Comparison of ENCODE assay signal across 31 mouse cellular contexts in genomic region chr6:128015304-128015703, GRCm38 (mm10).
DNase-seq lines count a peak whose midpoint lies in the region; ATAC-seq and TF ChIP-seq lines count a peak whose summit lies in the region.
"Had no signal": no experiment of that assay in that cellular context is flagged by ENCODE, and none has a peak within 500 bp of the region (broad histone marks: within the 10 kb centered on the region; RNA-seq: fewer than 3 reads in every experiment).

No protein-coding gene starts in this region.

- H3K4me2 ChIP-seq in heart, embryonic 13.5 days, result no peak overlapping the region
- H3K4me2 ChIP-seq in hindbrain, embryonic 15.5 days, result no peak overlapping the region
- H3K4me2 ChIP-seq in hindbrain, embryonic 12.5 days (replicated peaks), result no peak overlapping the region
- H3K4me2 ChIP-seq: embryonic facial prominence, embryonic 12.5 days had no signal

- no peak overlapping the region for H3K4me3 ChIP-seq in heart, embryonic 13.5 days
- H3K4me3 ChIP-seq in hindbrain, embryonic 15.5 days, result no peak overlapping the region
- H3K4me3 ChIP-seq in hindbrain, embryonic 12.5 days, result no peak overlapping the region
- H3K4me3 ChIP-seq: embryonic facial prominence, embryonic 12.5 days; midbrain, embryonic 10.5 days; myocyte had no signal

- H3K4me1 ChIP-seq in heart, embryonic 13.5 days, result peaks cover 77% of the 10 kb centered on the region
- H3K4me1 ChIP-seq in hindbrain, embryonic 15.5 days (replicated peaks), result peaks cover 54% of the 10 kb centered on the region
- H3K4me1 ChIP-seq in hindbrain, embryonic 12.5 days, result peaks cover 53% of the 10 kb centered on the region

- no peaks in the 10 kb centered on the region for H3K27me3 ChIP-seq in heart, embryonic 13.5 days (replicated peaks)
- H3K27me3 ChIP-seq in hindbrain, embryonic 15.5 days, result no peaks in the 10 kb centered on the region
- H3K27me3 ChIP-seq in hindbrain, embryonic 12.5 days, result no peaks in the 10 kb centered on the region; the same call in 1 of the 2 replicates
- H3K27me3 ChIP-seq in Patski, result no peaks in the 10 kb centered on the region

- WGBS in heart, embryonic 13.5 days, result 65% methylated on average over 7 of the region's 7 CpGs
- WGBS in hindbrain, embryonic 15.5 days, result 63% methylated on average over 7 of the region's 7 CpGs
- 71% methylated on average over 7 of the region's 7 CpGs for WGBS in hindbrain, embryonic 12.5 days

- in situ Hi-C loops in Patski (cut with MboI; ENCODE audit: low pct_unique_long_range_greater_than_20kb), result no loop called here

- H3K36me3 ChIP-seq in heart, embryonic 13.5 days, result peaks cover 7% of the 10 kb centered on the region
- no peaks in the 10 kb centered on the region for H3K36me3 ChIP-seq in hindbrain, embryonic 15.5 days
- no peaks in the 10 kb centered on the region for H3K36me3 ChIP-seq in hindbrain, embryonic 12.5 days
- H3K36me3 ChIP-seq: embryonic facial prominence, embryonic 12.5 days; G1E; midbrain, embryonic 10.5 days had no signal

- CTCF ChIA-PET in Patski (lab: Charles Lee), result interaction anchor here (1.5 kb wide), 1 partner anchor 10 kb away, joined by 3 read pairs; no protein-coding TSS in a partner anchor

- H3K9me3 ChIP-seq in heart, embryonic 13.5 days, result no peaks in the 10 kb centered on the region
- H3K9me3 ChIP-seq in hindbrain, embryonic 15.5 days, result no peaks in the 10 kb centered on the region
- H3K9me3 ChIP-seq in hindbrain, embryonic 12.5 days (replicated peaks), result no peaks in the 10 kb centered on the region
- H3K9me3 ChIP-seq: embryonic facial prominence, embryonic 12.5 days; midbrain, embryonic 10.5 days had no signal

- POLR2A ChIA-PET in Patski (lab: Charles Lee), result no interaction called here

- peak; percentile 40 to 56 for DNase-seq in cerebellum, adult 18-20 months
- DNase-seq in cerebellum, adult 9-11 months, result no peak
- DNase-seq in heart, adult 11 months, result no peak
- no peak for DNase-seq in Patski (ENCODE audit: low read depth, low spot score)
- no peak for DNase-seq in gastrocnemius, postnatal 4 days (ENCODE audit: low spot score in 2 of 2)
- DNase-seq: adrenal gland, postnatal 14 days; cerebellum, adult 11 months; embryo, embryonic 11 days; gastrocnemius, postnatal 14 days; heart, adult 18-20 months; heart, postnatal 4 days; kidney, adult 9 months; kidney, postnatal 10 days; layer of hippocampus, postnatal 36 days; liver; lung, adult 2 months; lung, postnatal 10 days; right cerebral cortex, adult 18-20 months; spleen, adult 18-20 months; thymus, postnatal 14 days had no signal

- 0 out of 2 replicates have a peak overlapping the region, but pooled peaks have one; percentile 17 for H3K9ac ChIP-seq in heart, embryonic 13.5 days
- no peak overlapping the region for H3K9ac ChIP-seq in hindbrain, embryonic 15.5 days
- no peak overlapping the region for H3K9ac ChIP-seq in hindbrain, embryonic 12.5 days
- H3K9ac ChIP-seq: embryonic facial prominence, embryonic 12.5 days; liver, embryonic 14.5 days had no signal

- peak overlapping the region; percentile 51 for H3K27ac ChIP-seq in heart, embryonic 13.5 days (replicated peaks)
- H3K27ac ChIP-seq in hindbrain, embryonic 15.5 days (replicated peaks), result 0 out of 2 replicates have a peak overlapping the region, but pooled peaks have one; percentile 40
- H3K27ac ChIP-seq in hindbrain, embryonic 12.5 days, result no peak overlapping the region
- H3K27ac ChIP-seq: embryonic facial prominence, embryonic 12.5 days; liver, embryonic 14.5 days; macrophage had no signal

- no peak for TF ChIP-seq CTCF in Patski (IDR thresholded peaks at IDR 0.05)

- ATAC-seq in heart, embryonic 13.5 days (ENCODE audit: extremely low read depth, insufficient number of reproducible peaks, low FRiP score, low TSS enrichment), result no peak
- no peak for ATAC-seq in hindbrain, embryonic 15.5 days (ENCODE audit: low FRiP score, low read depth)
- no peak for ATAC-seq in hindbrain, embryonic 12.5 days (ENCODE audit: low FRiP score)
- peak; percentile 7 for ATAC-seq in Patski
- ATAC-seq: forebrain, embryonic 14.5 days; intestine, postnatal 0 days had no signal

Comparison
In these comparisons a context has a peak if more than half of its experiments do, and no peak if none do; other contexts are left out.
1. DNase-seq: peak in cerebellum, adult 18-20 months (2 of 2); none in cerebellum, adult 9-11 months (single experiment), heart, adult 11 months (single experiment), Patski (single experiment) and gastrocnemius, postnatal 4 days (0 of 2).